Mouse (Mus musculus): ENCODE results near the gene Pfkfb2. TPM values are rescaled to one million over a fixed set of nuclear protein-coding genes. Genes with fewer than 3 reads are reported as not detected.

The Pfkfb2 gene
- total and polyA plus RNA-seq, 3 experiments: 12.5 to 53.0 (median 42.4) TPM

GRCm38 (mm10) chr1:130728070-130728469 is 983 bp downstream of the Pfkfb2 start:
- no peak for ATAC-seq (ENCODE audit: extremely low read depth, insufficient number of reproducible peaks, low FRiP score, poor library complexity, severe bottlenecking)
- no peaks in the 10 kb centered on the region for H3K9me3 ChIP-seq (replicated peaks)
- TF ChIP-seq GATA1 (IDR thresholded peaks at IDR 0.05; ENCODE audit: borderline replicate concordance, low read length) (no peak), TAL1 (conservative IDR thresholded peaks at IDR 0.05; ENCODE audit: low read depth, low read length) (no peak), POLR2AphosphoS5 (IDR thresholded peaks at IDR 0.05; ENCODE audit: insufficient replicate concordance, low read depth, low read length) (no peak), CTCF (IDR thresholded peaks at IDR 0.05; ENCODE audit: low read depth, low read length) (no peak), GATA2 (IDR thresholded peaks at IDR 0.05; ENCODE audit: borderline replicate concordance, low read depth, low read length) (no peak)
- no peaks in the 10 kb centered on the region for H3K27me3 ChIP-seq (ENCODE audit: insufficient read depth, low read length)
- H3K4me3 ChIP-seq (ENCODE audit: low read depth, low read length): no peak overlapping the region
- peaks cover 30% of the 10 kb centered on the region for H3K4me1 ChIP-seq (ENCODE audit: insufficient read depth, low read depth, low read length)
- no peak for DNase-seq (ENCODE audit: low spot score)
- H3K36me3 ChIP-seq (replicated peaks): peaks cover 40% of the 10 kb centered on the region

GRCm38 (mm10) chr1:130726396-130726795 is 2.7 kb downstream of the Pfkfb2 start:
- ATAC-seq (ENCODE audit: extremely low read depth, insufficient number of reproducible peaks, low FRiP score, poor library complexity, severe bottlenecking) (no peak), DNase-seq (ENCODE audit: low spot score) (no peak)
- no peak for TF ChIP-seq GATA1 (IDR thresholded peaks at IDR 0.05; ENCODE audit: borderline replicate concordance, low read length)
- Histone ChIP-seq H3K4me1 (ENCODE audit: insufficient read depth, low read depth, low read length) (peaks cover 15% of the 10 kb centered on the region), H3K27me3 (ENCODE audit: insufficient read depth, low read length) (no peaks in the 10 kb centered on the region), H3K36me3 (replicated peaks) (peaks cover 48% of the 10 kb centered on the region), H3K9me3 (replicated peaks) (no peaks in the 10 kb centered on the region), H3K4me3 (ENCODE audit: low read depth, low read length) (no peak overlapping the region)

GRCm38 (mm10) chr1:130724206-130724605 is 4.8 kb downstream of the Pfkfb2 start:
- DNase-seq (ENCODE audit: low spot score): no peak
- peaks cover 18% of the 10 kb centered on the region for H3K4me1 ChIP-seq (ENCODE audit: insufficient read depth, low read depth, low read length)
- no peak for ATAC-seq (ENCODE audit: extremely low read depth, insufficient number of reproducible peaks, low FRiP score, poor library complexity, severe bottlenecking)
- H3K9me3 ChIP-seq (replicated peaks): no peaks in the 10 kb centered on the region
- H3K4me3 ChIP-seq (ENCODE audit: low read depth, low read length): no peak overlapping the region
- H3K36me3 ChIP-seq (replicated peaks): peaks cover 53% of the 10 kb centered on the region
- H3K27me3 ChIP-seq (ENCODE audit: insufficient read depth, low read length): no peaks in the 10 kb centered on the region
- TF ChIP-seq GATA2 (IDR thresholded peaks at IDR 0.05; ENCODE audit: borderline replicate concordance, low read depth, low read length) (no peak), GATA1 (IDR thresholded peaks at IDR 0.05; ENCODE audit: borderline replicate concordance, low read length) (no peak), CTCF (IDR thresholded peaks at IDR 0.05; ENCODE audit: low read depth, low read length) (no peak), POLR2AphosphoS5 (IDR thresholded peaks at IDR 0.05; ENCODE audit: insufficient replicate concordance, low read depth, low read length) (no peak), TAL1 (conservative IDR thresholded peaks at IDR 0.05; ENCODE audit: low read depth, low read length) (no peak)

GRCm38 (mm10) chr1:130717291-130717871 is 11.7 kb downstream of the Pfkfb2 start, which contains the start of gene Yod1:
Gene Yod1, plus strand, starts transcription at chr1:130717327.
- TF ChIP-seq GATA2 (IDR thresholded peaks at IDR 0.05; ENCODE audit: borderline replicate concordance, low read depth, low read length): no peak
- no peak for TF ChIP-seq POLR2AphosphoS5 (IDR thresholded peaks at IDR 0.05; ENCODE audit: insufficient replicate concordance, low read depth, low read length)
- TF ChIP-seq GATA1 (IDR thresholded peaks at IDR 0.05; ENCODE audit: borderline replicate concordance, low read length): no peak
- H3K4me3 ChIP-seq (ENCODE audit: low read depth, low read length): peak within 1 kb of the TSS; percentile 85
- ATAC-seq (ENCODE audit: extremely low read depth, insufficient number of reproducible peaks, low FRiP score, poor library complexity, severe bottlenecking) (peak; percentile 54), DNase-seq (ENCODE audit: low spot score) (peak; percentile 98)
- no peaks in the 10 kb centered on the region for H3K9me3 ChIP-seq (replicated peaks)
- H3K36me3 ChIP-seq (replicated peaks): peaks cover 42% of the 10 kb centered on the region
- peaks cover 59% of the 10 kb centered on the region for H3K4me1 ChIP-seq (ENCODE audit: insufficient read depth, low read depth, low read length)
- H3K27me3 ChIP-seq (ENCODE audit: insufficient read depth, low read length): no peaks in the 10 kb centered on the region

- no peaks in the 10 kb centered on the region for H3K27me3 ChIP-seq (ENCODE audit: insufficient read depth, low read length)
- peaks cover 59% of the 10 kb centered on the region for H3K4me1 ChIP-seq (ENCODE audit: insufficient read depth, low read depth, low read length)
- ATAC-seq (ENCODE audit: extremely low read depth, insufficient number of reproducible peaks, low FRiP score, poor library complexity, severe bottlenecking) (no peak), DNase-seq (ENCODE audit: low spot score) (no peak)
- peak overlapping the region; percentile 85 for H3K4me3 ChIP-seq (ENCODE audit: low read depth, low read length)
- TF ChIP-seq GATA1 (IDR thresholded peaks at IDR 0.05; ENCODE audit: borderline replicate concordance, low read length) (no peak), CTCF (IDR thresholded peaks at IDR 0.05; ENCODE audit: low read depth, low read length) (no peak), GATA2 (IDR thresholded peaks at IDR 0.05; ENCODE audit: borderline replicate concordance, low read depth, low read length) (no peak), TAL1 (conservative IDR thresholded peaks at IDR 0.05; ENCODE audit: low read depth, low read length) (no peak), POLR2AphosphoS5 (IDR thresholded peaks at IDR 0.05; ENCODE audit: insufficient replicate concordance, low read depth, low read length) (no peak; the same call in none of the 2 replicates)
- peaks cover 45% of the 10 kb centered on the region for H3K36me3 ChIP-seq (replicated peaks)
- H3K9me3 ChIP-seq (replicated peaks): no peaks in the 10 kb centered on the region
Observed at GRCm38 (mm10) chr1:130716513-130717290, 12.4 kb downstream of the Pfkfb2 start.

GRCm38 (mm10) chr1:130716218-130716512 is 12.9 kb downstream of the Pfkfb2 start:
- no peak for TF ChIP-seq CTCF (IDR thresholded peaks at IDR 0.05; ENCODE audit: low read depth, low read length)
- TF ChIP-seq GATA1 (IDR thresholded peaks at IDR 0.05; ENCODE audit: borderline replicate concordance, low read length): no peak
- TF ChIP-seq POLR2AphosphoS5 (IDR thresholded peaks at IDR 0.05; ENCODE audit: insufficient replicate concordance, low read depth, low read length): peak; percentile 49; the same call in 1 of the 2 replicates
- no peak for TF ChIP-seq TAL1 (conservative IDR thresholded peaks at IDR 0.05; ENCODE audit: low read depth, low read length)
- no peak for TF ChIP-seq GATA2 (IDR thresholded peaks at IDR 0.05; ENCODE audit: borderline replicate concordance, low read depth, low read length)
- Histone ChIP-seq H3K4me1 (ENCODE audit: insufficient read depth, low read depth, low read length) (peaks cover 59% of the 10 kb centered on the region), H3K27me3 (ENCODE audit: insufficient read depth, low read length) (no peaks in the 10 kb centered on the region), H3K9me3 (replicated peaks) (no peaks in the 10 kb centered on the region), H3K36me3 (replicated peaks) (peaks cover 49% of the 10 kb centered on the region), H3K4me3 (ENCODE audit: low read depth, low read length) (peak overlapping the region; percentile 85)
- ATAC-seq (ENCODE audit: extremely low read depth, insufficient number of reproducible peaks, low FRiP score, poor library complexity, severe bottlenecking): no peak
- DNase-seq (ENCODE audit: low spot score): peak; percentile 15
